ENCODE assay signal across 22 mouse cellular contexts in the genomic region with DNA sequence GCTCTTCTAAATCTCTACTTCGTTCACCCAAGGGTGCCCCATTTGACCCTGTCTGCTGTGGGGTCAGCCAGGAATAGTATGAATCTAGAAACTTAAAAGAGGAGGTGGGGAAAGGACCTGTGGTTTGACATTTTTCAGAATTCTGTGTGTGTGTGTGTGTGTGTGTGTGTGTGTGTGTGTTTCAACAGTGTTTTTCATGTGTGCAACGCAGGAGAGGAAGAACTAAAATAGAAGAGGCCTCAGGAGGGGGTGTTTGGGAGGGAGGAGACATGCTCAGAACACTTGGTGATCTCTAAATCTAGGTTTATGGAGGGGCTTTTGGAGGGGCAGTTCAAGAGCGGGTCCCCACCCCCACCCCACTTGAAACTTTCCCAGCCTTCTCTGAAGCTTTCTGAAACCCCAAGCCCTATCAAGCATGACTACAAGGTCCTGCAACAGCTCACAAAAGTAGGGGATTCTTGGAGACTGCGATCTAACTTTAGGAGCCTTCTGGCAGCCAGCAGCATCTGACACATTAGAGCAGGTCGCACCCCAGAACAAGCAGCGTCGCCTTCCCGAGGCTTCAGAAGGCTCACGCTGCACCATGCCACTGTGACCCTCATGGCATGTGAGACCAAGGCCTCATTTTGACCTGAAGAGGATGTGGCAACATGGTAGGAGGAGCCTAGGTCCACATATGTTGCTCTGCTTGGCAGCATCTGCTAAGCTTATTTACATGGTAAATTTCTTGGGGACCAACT. TPM values are rescaled to one million over a fixed set of nuclear protein-coding genes. Genes with fewer than 3 reads are reported as not detected.
A peak's percentile ranks its signal among the peaks of the same experiment; 100 is the strongest.
DNase-seq lines count a peak whose midpoint lies in the region; ATAC-seq and TF ChIP-seq lines count a peak whose summit lies in the region.
"Had no signal": no experiment of that assay in that cellular context is flagged by ENCODE, and none has a peak within 500 bp of the region (broad histone marks: within the 10 kb centered on the region; RNA-seq: fewer than 3 reads in every experiment).

No protein-coding gene starts in this region.

- no peaks in the 10 kb centered on the region for H3K27me3 ChIP-seq in small intestine, adult 2 months (ENCODE audit: control insufficient read depth, insufficient read depth, low read length)
- no peaks in the 10 kb centered on the region for H3K27me3 ChIP-seq in embryonic facial prominence, embryonic 10.5 days (replicated peaks; ENCODE audit: low read depth, poor library complexity, severe bottlenecking)
- H3K27me3 ChIP-seq: lung, embryonic 15.5 days; neural tube, embryonic 15.5 days had no signal

- H3K27ac ChIP-seq in small intestine, adult 2 months (ENCODE audit: insufficient read depth, low read depth, low read length) = 0 out of 2 replicates have a peak overlapping the region, but pooled peaks have one; percentile 5
- no peak overlapping the region for H3K27ac ChIP-seq in embryonic facial prominence, embryonic 10.5 days (replicated peaks)
- H3K27ac ChIP-seq: heart, embryonic 15.5 days; lung, embryonic 15.5 days; neural tube, embryonic 15.5 days had no signal

- TF ChIP-seq CTCF in small intestine, adult 2 months (IDR thresholded peaks at IDR 0.05; ENCODE audit: extremely low read depth, insufficient read length, insufficient replicate concordance, low read depth, low read length) = no peak

- ATAC-seq in granulocyte monocyte progenitor cell, adult 5-6 weeks (replicated peaks; ENCODE audit: poor library complexity, severe bottlenecking) = peak; percentile 54
- ATAC-seq: forebrain, embryonic 14.5 days; intestine, embryonic 16.5 days had no signal

- 85% methylated on average over 9 of the region's 9 CpGs for WGBS in small intestine, adult 2 months
- WGBS in embryonic facial prominence, embryonic 10.5 days = 88% methylated on average over 9 of the region's 9 CpGs

- H3K36me3 ChIP-seq in small intestine, adult 2 months (ENCODE audit: control insufficient read depth, insufficient read depth, low read length) = no peaks in the 10 kb centered on the region
- H3K36me3 ChIP-seq in embryonic facial prominence, embryonic 10.5 days (replicated peaks) = no peaks in the 10 kb centered on the region
- H3K36me3 ChIP-seq: heart, embryonic 15.5 days; lung, embryonic 15.5 days; neural tube, embryonic 15.5 days had no signal

- H3K9me3 ChIP-seq in embryonic facial prominence, embryonic 10.5 days = no peaks in the 10 kb centered on the region
- H3K9me3 ChIP-seq: heart, embryonic 15.5 days; lung, embryonic 15.5 days; neural tube, embryonic 15.5 days had no signal

- H3K4me3 ChIP-seq in small intestine, adult 2 months (ENCODE audit: low read depth, low read length) = no peak overlapping the region
- no peak overlapping the region for H3K4me3 ChIP-seq in embryonic facial prominence, embryonic 10.5 days
- H3K4me3 ChIP-seq: heart, embryonic 15.5 days; lung, embryonic 15.5 days; neural tube, embryonic 15.5 days had no signal

- H3K4me1 ChIP-seq in small intestine, adult 2 months (ENCODE audit: control insufficient read depth, insufficient read depth, insufficient read length, low read length) = peaks cover 2% of the 10 kb centered on the region; the same call in 1 of the 2 replicates
- peaks cover 4% of the 10 kb centered on the region for H3K4me1 ChIP-seq in embryonic facial prominence, embryonic 10.5 days
- H3K4me1 ChIP-seq: heart, embryonic 15.5 days; lung, embryonic 15.5 days; neural tube, embryonic 15.5 days had no signal

- DNase-seq in thymus, postnatal 0 days (ENCODE audit: low spot score) = peak; percentile 65
- no peak for DNase-seq in thymus, adult 18-20 months
- DNase-seq in embryonic facial prominence, embryonic 10.5 days (ENCODE audit: low spot score) = no peak
- DNase-seq in gastrocnemius, postnatal 10 days = no peak
- DNase-seq in cerebellum, adult 9-10 months = no peak
- DNase-seq: cerebellum, adult 11-12 months; heart, adult 18-20 months; kidney, postnatal 14 days; retina, postnatal 1 day had no signal

- no peak for TF ChIP-seq POLR2A in small intestine, adult 2 months (IDR thresholded peaks at IDR 0.05; ENCODE audit: low read depth, low read length)

RNA-seq across cellular contexts. Expression of a gene that starts 18.6 kb away (rescaled TPM):
- 0.21 TPM in 1 of 2 replicates, not detected in the other for polyA plus RNA-seq in thymus, postnatal 0 days (2015; fragmentation: Nextera tagmentation; extraction: Ambion mirVana)
- not detected in 2 replicates for total RNA-seq in granulocyte monocyte progenitor cell, adult 5-6 weeks (2014; fragmentation: Nextera tagmentation)
- total RNA-seq in granulocyte monocyte progenitor cell, adult 5-6 weeks (2017) = not detected in 2 replicates
- not detected in 2 replicates for polyA plus RNA-seq in small intestine, adult 2 months (2012; rRNA removed)
- polyA plus RNA-seq in embryonic facial prominence, embryonic 10.5 days (2016; fragmentation: Nextera tagmentation; extraction: Ambion mirVana) = not detected in 2 replicates
- total RNA-seq in gastrocnemius, postnatal 10 days (2021) = not detected
- total RNA-seq: gastrocnemius, adult 18-20 months; heart, adult 18-20 months; layer of hippocampus, postnatal 14 days; left cerebral cortex, postnatal 36 days; liver, adult 2 months; megakaryocyte-erythroid progenitor cell, adult 5-6 weeks had no signal
- polyA plus RNA-seq: forebrain, embryonic 14.5 days; heart, embryonic 15.5 days; hindbrain, embryonic 11.5 days; intestine, embryonic 16.5 days; liver, adult 2 months; lung, embryonic 15.5 days; neural tube, embryonic 15.5 days had no signal

RNA-seq across cellular contexts. Expression of a gene that starts 53.8 kb away (rescaled TPM):
- 121 and 127 TPM in 2 replicates for polyA plus RNA-seq in thymus, postnatal 0 days (2015; fragmentation: Nextera tagmentation; extraction: Ambion mirVana)
- 62.7 and 67.8 TPM in 2 replicates for total RNA-seq in granulocyte monocyte progenitor cell, adult 5-6 weeks (2014; fragmentation: Nextera tagmentation)
- 108 and 113 TPM in 2 replicates for total RNA-seq in granulocyte monocyte progenitor cell, adult 5-6 weeks (2017)
- 565 and 678 TPM in 2 replicates for polyA plus RNA-seq in small intestine, adult 2 months (2012; rRNA removed)
- polyA plus RNA-seq in embryonic facial prominence, embryonic 10.5 days (2016; fragmentation: Nextera tagmentation; extraction: Ambion mirVana) = 120 and 124 TPM in 2 replicates
- total RNA-seq in gastrocnemius, postnatal 10 days (2021) = 10 to 100 TPM; 72.4 to 75.1 TPM
